Mouse (Mus musculus) forebrain, embryonic 16.5 days (tissue): ENCODE results near the gene Brip1. TPM values are rescaled to one million over a fixed set of nuclear protein-coding genes. Genes with fewer than 3 reads are reported as not detected.

ENCODE experiments used
- ATAC-seq: fragments of 200-750 bp; cut with Nextera tagmentation; 2 replicates; pipeline ENCODE4 v1.8.0; 2017; ENCODE audit warnings: mild to moderate bottlenecking, moderate library complexity
- H3K27ac ChIP-seq: fragments of 300-500 bp; sonication (generic); 2 replicates; pipeline ENCODE4 v1.5.1; 2014; ENCODE audit warnings: low read length, control low read depth
- H3K27me3 ChIP-seq: fragments of 300-500 bp; sonication (generic); replicated peaks from 2 replicates; pipeline ENCODE4 v1.6.1; 2014; ENCODE audit warnings: low read length; ENCODE audit not compliant: control insufficient read depth, insufficient read depth
- H3K36me3 ChIP-seq: fragments of 300-500 bp; sonication (generic); 2 replicates; pipeline ENCODE4 v1.6.1; 2014; ENCODE audit not compliant: control insufficient read depth, insufficient read depth
- H3K4me1 ChIP-seq: fragments of 300-500 bp; sonication (generic); replicated peaks from 2 replicates; pipeline ENCODE4 v1.6.1; 2014; ENCODE audit warnings: low read length; ENCODE audit not compliant: control insufficient read depth, insufficient read depth
- H3K4me2 ChIP-seq: fragments of 300-500 bp; sonication (generic); 2 replicates; pipeline ENCODE4 v1.6.1; 2014; ENCODE audit warnings: mild to moderate bottlenecking, low read length, control low read depth
- H3K4me3 ChIP-seq: fragments of 300-500 bp; sonication (generic); replicated peaks from 2 replicates; pipeline ENCODE4 v1.5.1; 2014; ENCODE audit warnings: mild to moderate bottlenecking, low read length, control low read depth
- H3K9ac ChIP-seq: fragments of 300-500 bp; sonication (generic); replicated peaks from 2 replicates; pipeline ENCODE4 v1.6.1; 2014; ENCODE audit warnings: low read depth, low read length, control low read depth
- H3K9me3 ChIP-seq: fragments of 300-500 bp; sonication (generic); 2 replicates; pipeline ENCODE4 v1.6.1; 2016; ENCODE audit warnings: low read length; ENCODE audit not compliant: control insufficient read depth
- WGBS: fragments of 180-500 bp; shearing (Covaris S2); extraction: QIAGEN DNeasy Blood & Tissue Kit; methylation state at CpG from one replicate; pipeline ENCODE4 v1.1.7; 2014; 5-methylcytosine and 5-hydroxymethylcytosine counted together
- polyA plus RNA-seq: library from polyadenylated mRNA; unstranded; fragments of >200 nt; fragmentation: Nextera tagmentation; extraction: Ambion mirVana; gene quantifications from 2 replicates; pipeline ENCODE4 v1.2.1, GENCODE M21; 2015

Brip1 gene
- polyA plus RNA-seq: 2.9 and 4.8 TPM in 2 replicates

GRCm38 (mm10) chr11:86201037-86201786 lies at the start of gene Brip1:
Gene Brip1 (minus strand): TSS chr11:86201193.
- H3K9ac ChIP-seq: peak within 1 kb of the TSS; percentile 72
- H3K9me3 ChIP-seq: peaks cover 5% of the 10 kb centered on the region
- H3K27me3 ChIP-seq: no peaks in the 10 kb centered on the region
- peak; percentile 100 for ATAC-seq
- H3K4me1 ChIP-seq: peaks cover 11% of the 10 kb centered on the region
- WGBS: under 1% methylated on average over 60 of the region's 60 CpGs
- peak within 1 kb of the TSS; percentile 70 for H3K4me3 ChIP-seq
- peak within 1 kb of the TSS; percentile 77 for H3K27ac ChIP-seq
- H3K4me2 ChIP-seq: peak within 1 kb of the TSS; percentile 80
- peaks cover 27% of the 10 kb centered on the region for H3K36me3 ChIP-seq

DNA sequence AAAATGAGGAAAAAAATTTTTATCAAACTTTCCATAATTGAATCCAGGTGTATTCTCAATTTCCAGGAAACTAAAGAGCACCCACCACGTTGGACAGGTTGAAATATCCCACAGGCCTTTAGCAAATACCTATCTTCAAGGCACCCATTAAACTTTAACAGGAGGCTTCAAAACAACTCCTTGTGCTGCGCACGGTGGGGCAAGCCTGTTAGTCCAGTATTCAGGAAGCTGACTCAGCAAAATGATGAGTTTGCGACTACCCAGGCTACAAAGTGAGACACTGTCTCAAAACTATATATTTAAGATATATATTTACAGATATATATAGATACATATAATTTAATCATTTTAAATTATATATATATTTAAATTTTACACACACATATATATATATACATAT lies 31.5 kb upstream of the Brip1 start:
- no peak overlapping the region for H3K4me2 ChIP-seq
- H3K9ac ChIP-seq: no peak overlapping the region
- no peak for ATAC-seq
- 86% methylated on average over 4 of the region's 4 CpGs for WGBS
- H3K4me3 ChIP-seq: no peak overlapping the region
- no peaks in the 10 kb centered on the region for H3K4me1 ChIP-seq
- H3K36me3 ChIP-seq: peaks cover 32% of the 10 kb centered on the region
- H3K27ac ChIP-seq: no peak overlapping the region
- H3K27me3 ChIP-seq: no peaks in the 10 kb centered on the region
- H3K9me3 ChIP-seq: no peaks in the 10 kb centered on the region

- H3K27ac ChIP-seq: no peak overlapping the region
- no peak overlapping the region for H3K9ac ChIP-seq
- no peaks in the 10 kb centered on the region for H3K9me3 ChIP-seq
- H3K4me3 ChIP-seq: no peak overlapping the region
- ATAC-seq: no peak
- no peaks in the 10 kb centered on the region for H3K4me1 ChIP-seq
- H3K36me3 ChIP-seq: peaks cover 32% of the 10 kb centered on the region
- no peak overlapping the region for H3K4me2 ChIP-seq
- H3K27me3 ChIP-seq: no peaks in the 10 kb centered on the region
- WGBS: 97% methylated on average over 13 of the region's 13 CpGs
These were observed 30.9 kb upstream of the Brip1 start for GRCm38 (mm10) chr11:86231781-86232350.

GRCm38 (mm10) chr11:86226646-86227180 lies 25.7 kb upstream of the Brip1 start:
- Histone ChIP-seq H3K27ac (no peak overlapping the region), H3K4me2 (no peak overlapping the region), H3K4me1 (no peaks in the 10 kb centered on the region), H3K27me3 (no peaks in the 10 kb centered on the region), H3K9me3 (no peaks in the 10 kb centered on the region), H3K4me3 (no peak overlapping the region), H3K9ac (no peak overlapping the region), H3K36me3 (peaks cover 33% of the 10 kb centered on the region)
- WGBS: 82% methylated on average over 8 of the region's 8 CpGs
- ATAC-seq: no peak

DNA sequence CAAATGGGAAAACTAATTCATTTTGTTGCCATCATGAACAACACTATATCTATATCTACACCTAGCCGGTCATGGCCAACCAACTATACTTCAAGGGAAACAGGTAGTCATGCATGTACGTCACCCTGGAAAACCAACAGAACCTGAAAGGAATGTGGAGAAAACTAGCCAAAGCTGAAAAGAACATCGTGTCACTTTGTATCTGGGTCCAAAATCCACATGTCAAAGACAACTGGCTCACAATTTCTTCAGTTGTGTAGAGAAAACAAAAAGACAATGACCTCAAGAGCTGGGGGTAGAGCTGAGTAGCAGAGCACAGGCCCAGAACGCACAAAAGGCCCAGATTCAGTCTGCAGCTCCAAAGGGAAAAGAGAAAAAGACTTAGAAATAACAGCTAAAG lies 24.8 kb upstream of the Brip1 start:
- Histone ChIP-seq H3K4me2 (no peak overlapping the region), H3K4me3 (no peak overlapping the region), H3K36me3 (peaks cover 30% of the 10 kb centered on the region), H3K9ac (no peak overlapping the region), H3K4me1 (no peaks in the 10 kb centered on the region), H3K27me3 (no peaks in the 10 kb centered on the region), H3K9me3 (no peaks in the 10 kb centered on the region), H3K27ac (no peak overlapping the region)
- no peak for ATAC-seq
- 86% methylated on average over 4 of the region's 4 CpGs for WGBS

GRCm38 (mm10) chr11:86211803-86212202 lies 10.8 kb upstream of the Brip1 start:
- no peaks in the 10 kb centered on the region for H3K27me3 ChIP-seq
- H3K9ac ChIP-seq: no peak overlapping the region
- H3K9me3 ChIP-seq: no peaks in the 10 kb centered on the region
- 81% methylated on average over 1 of the region's 1 CpGs for WGBS
- H3K4me1 ChIP-seq: no peaks in the 10 kb centered on the region
- no peak for ATAC-seq
- H3K4me3 ChIP-seq: no peak overlapping the region
- no peak overlapping the region for H3K4me2 ChIP-seq
- H3K36me3 ChIP-seq: peaks cover 29% of the 10 kb centered on the region
- no peak overlapping the region for H3K27ac ChIP-seq

DNA sequence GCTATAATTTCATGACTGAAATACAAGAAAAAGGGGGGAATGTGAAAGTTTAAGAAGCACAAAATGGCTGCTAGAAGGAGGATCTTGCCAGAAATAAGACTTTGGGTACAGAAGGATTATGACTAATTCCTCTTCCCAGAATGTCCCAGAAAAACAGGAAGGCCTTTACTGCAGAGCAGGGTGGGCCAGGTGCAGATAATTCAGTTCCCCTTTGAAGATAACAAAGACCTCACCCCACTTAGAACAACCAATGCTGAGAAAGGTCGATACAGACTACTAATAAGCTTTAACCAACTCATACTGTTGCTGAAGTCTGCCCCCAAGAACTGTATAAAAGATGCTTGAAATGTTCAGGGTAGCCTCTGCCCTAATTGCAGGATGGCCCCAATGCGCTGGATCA lies 8.1 kb upstream of the Brip1 start:
- Histone ChIP-seq H3K36me3 (peaks cover 47% of the 10 kb centered on the region), H3K27ac (no peak overlapping the region), H3K4me1 (no peaks in the 10 kb centered on the region), H3K9me3 (no peaks in the 10 kb centered on the region; the same call in none of the 2 replicates), H3K4me3 (no peak overlapping the region), H3K9ac (no peak overlapping the region), H3K27me3 (no peaks in the 10 kb centered on the region), H3K4me2 (no peak overlapping the region)
- WGBS: 94% methylated on average over 2 of the region's 2 CpGs
- ATAC-seq: no peak

GRCm38 (mm10) chr11:86205876-86206275 lies 4.9 kb upstream of the Brip1 start:
- Histone ChIP-seq H3K36me3 (peaks cover 47% of the 10 kb centered on the region), H3K4me2 (no peak overlapping the region), H3K4me1 (peaks cover 11% of the 10 kb centered on the region), H3K4me3 (no peak overlapping the region), H3K27ac (no peak overlapping the region), H3K9ac (no peak overlapping the region), H3K9me3 (peaks cover 5% of the 10 kb centered on the region), H3K27me3 (no peaks in the 10 kb centered on the region)
- ATAC-seq: no peak
- WGBS: 99% methylated on average over 4 of the region's 4 CpGs

DNA sequence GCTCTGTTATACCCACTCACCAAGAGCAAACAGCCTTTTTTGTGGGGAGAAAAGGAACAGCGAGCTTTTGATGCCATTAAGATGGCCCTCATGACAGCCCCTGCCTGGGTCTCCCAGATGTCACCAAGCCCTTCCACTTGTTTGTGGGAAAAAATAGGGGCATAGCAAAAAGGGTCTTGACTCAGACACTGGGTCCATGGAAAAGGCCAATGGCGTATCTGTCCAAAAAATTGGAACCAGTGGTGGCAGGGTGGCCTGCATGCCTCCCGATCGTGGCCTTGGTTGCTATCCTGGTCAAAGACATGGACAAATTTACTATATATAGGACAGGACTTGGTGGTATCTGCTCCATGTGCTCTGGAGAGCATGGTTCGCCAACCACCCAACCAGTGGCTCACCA lies 4.0 kb upstream of the Brip1 start:
- no peak overlapping the region for H3K4me3 ChIP-seq
- H3K9me3 ChIP-seq: peaks cover 5% of the 10 kb centered on the region
- peaks cover 47% of the 10 kb centered on the region for H3K36me3 ChIP-seq
- no peak for ATAC-seq
- no peak overlapping the region for H3K4me2 ChIP-seq
- no peak overlapping the region for H3K27ac ChIP-seq
- peaks cover 11% of the 10 kb centered on the region for H3K4me1 ChIP-seq
- no peak overlapping the region for H3K9ac ChIP-seq
- H3K27me3 ChIP-seq: no peaks in the 10 kb centered on the region
- WGBS: 95% methylated on average over 5 of the region's 5 CpGs
